Mouse (Mus musculus): ENCODE data around the gene Auts2. TPM values are rescaled to one million over a fixed set of nuclear protein-coding genes. Genes with fewer than 3 reads are reported as not detected.
"Not testable (repeated sequence)": the region's sequence is repeated elsewhere in the genome, so short reads cannot be mapped to it uniquely, and the experiment has no call there.

The Auts2 gene
- polyA plus RNA-seq (2014; fragmentation: Nextera tagmentation; extraction: Ambion mirVana) = 41.5 and 47.7 TPM in 2 replicates

GRCm38 (mm10) chr5:132543118-132544071, at the start of gene Auts2:
Gene Auts2 (minus strand): TSS chr5:132543344.
- H3K36me3 ChIP-seq (ENCODE audit: control insufficient read depth, insufficient read depth, low read length) = no peaks in the 10 kb centered on the region
- peaks cover 11% of the 10 kb centered on the region; the same call in 1 of the 2 replicates for H3K4me1 ChIP-seq (ENCODE audit: control insufficient read depth, insufficient read depth, low read length)
- H3K9me3 ChIP-seq (ENCODE audit: control insufficient read depth, low read depth, low read length) = no peaks in the 10 kb centered on the region
- peak within 1 kb of the TSS; percentile 63 for H3K9ac ChIP-seq (replicated peaks; ENCODE audit: low read depth, low read length)
- peak within 1 kb of the TSS; percentile 68 for H3K4me2 ChIP-seq (replicated peaks; ENCODE audit: low read depth, low read length)
- peak within 1 kb of the TSS; percentile 88 for H3K27ac ChIP-seq (ENCODE audit: low read length)
- H3K27me3 ChIP-seq (ENCODE audit: control insufficient read depth, insufficient read depth, low read length) = no peaks in the 10 kb centered on the region
- WGBS = under 1% methylated on average over 85 of the region's 105 CpGs
- H3K4me3 ChIP-seq (ENCODE audit: low read depth, low read length) = peak within 1 kb of the TSS; percentile 75
- peak; percentile 93 for ATAC-seq (ENCODE audit: insufficient number of reproducible peaks, insufficient read depth, low FRiP score, low read depth)

- whole genome bisulfite sequencing = 65% methylated on average over 24 of the region's 24 CpGs
- no peak for ATAC-seq (ENCODE audit: insufficient number of reproducible peaks, insufficient read depth, low FRiP score, low read depth)
Measured at GRCm38 (mm10) chr5:132591721-132592695, 48.9 kb upstream of the Auts2 start.

GRCm38 (mm10) chr5:132579774-132580173, 36.6 kb upstream of the Auts2 start:
- WGBS = 78% methylated on average over 7 of the region's 7 CpGs
- no peaks in the 10 kb centered on the region for H3K4me1 ChIP-seq (ENCODE audit: control insufficient read depth, insufficient read depth, low read length)
- no peak overlapping the region for H3K4me3 ChIP-seq (ENCODE audit: low read depth, low read length)
- no peak overlapping the region for H3K4me2 ChIP-seq (replicated peaks; ENCODE audit: low read depth, low read length)
- no peak for ATAC-seq (ENCODE audit: insufficient number of reproducible peaks, insufficient read depth, low FRiP score, low read depth)
- no peaks in the 10 kb centered on the region for H3K36me3 ChIP-seq (ENCODE audit: control insufficient read depth, insufficient read depth, low read length)
- no peaks in the 10 kb centered on the region for H3K27me3 ChIP-seq (ENCODE audit: control insufficient read depth, insufficient read depth, low read length)
- no peaks in the 10 kb centered on the region for H3K9me3 ChIP-seq (ENCODE audit: control insufficient read depth, low read depth, low read length)
- H3K9ac ChIP-seq (replicated peaks; ENCODE audit: low read depth, low read length) = no peak overlapping the region
- no peak overlapping the region for H3K27ac ChIP-seq (ENCODE audit: low read length)

More at GRCm38 (mm10) chr5:132591721-132592695, 48.9 kb upstream of the Auts2 start:
- Histone ChIP-seq H3K9ac (replicated peaks; ENCODE audit: low read depth, low read length) (no peak overlapping the region), H3K27ac (ENCODE audit: low read length) (no peak overlapping the region), H3K36me3 (ENCODE audit: control insufficient read depth, insufficient read depth, low read length) (no peaks in the 10 kb centered on the region), H3K9me3 (ENCODE audit: control insufficient read depth, low read depth, low read length) (no peaks in the 10 kb centered on the region), H3K4me1 (ENCODE audit: control insufficient read depth, insufficient read depth, low read length) (no peaks in the 10 kb centered on the region), H3K4me2 (replicated peaks; ENCODE audit: low read depth, low read length) (no peak overlapping the region), H3K4me3 (ENCODE audit: low read depth, low read length) (no peak overlapping the region), H3K27me3 (ENCODE audit: control insufficient read depth, insufficient read depth, low read length) (no peaks in the 10 kb centered on the region)

GRCm38 (mm10) chr5:132560771-132561170, 17.6 kb upstream of the Auts2 start:
- H3K27ac ChIP-seq (ENCODE audit: low read length); H3K9ac ChIP-seq (replicated peaks; ENCODE audit: low read depth, low read length); H3K4me2 ChIP-seq (replicated peaks; ENCODE audit: low read depth, low read length); H3K4me1 ChIP-seq (ENCODE audit: control insufficient read depth, insufficient read depth, low read length); H3K4me3 ChIP-seq (ENCODE audit: low read depth, low read length); H3K9me3 ChIP-seq (ENCODE audit: control insufficient read depth, low read depth, low read length); H3K27me3 ChIP-seq (ENCODE audit: control insufficient read depth, insufficient read depth, low read length); H3K36me3 ChIP-seq (ENCODE audit: control insufficient read depth, insufficient read depth, low read length); ATAC-seq (ENCODE audit: insufficient number of reproducible peaks, insufficient read depth, low FRiP score, low read depth): not testable (repeated sequence)
- WGBS = 77% methylated on average over 6 of the region's 6 CpGs

GRCm38 (mm10) chr5:132545761-132546160, 2.6 kb upstream of the Auts2 start:
- H3K4me2 ChIP-seq (replicated peaks; ENCODE audit: low read depth, low read length) = no peak overlapping the region
- no peaks in the 10 kb centered on the region for H3K27me3 ChIP-seq (ENCODE audit: control insufficient read depth, insufficient read depth, low read length)
- 0 out of 2 replicates have a peak, but pooled peaks cover 2% of the 10 kb centered on the region for H3K4me1 ChIP-seq (ENCODE audit: control insufficient read depth, insufficient read depth, low read length)
- no peak overlapping the region for H3K9ac ChIP-seq (replicated peaks; ENCODE audit: low read depth, low read length)
- no peaks in the 10 kb centered on the region for H3K9me3 ChIP-seq (ENCODE audit: control insufficient read depth, low read depth, low read length)
- WGBS = 46% methylated on average over 1 of the region's 1 CpGs
- no peak for ATAC-seq (ENCODE audit: insufficient number of reproducible peaks, insufficient read depth, low FRiP score, low read depth)
- no peaks in the 10 kb centered on the region for H3K36me3 ChIP-seq (ENCODE audit: control insufficient read depth, insufficient read depth, low read length)
- H3K4me3 ChIP-seq (ENCODE audit: low read depth, low read length) = no peak overlapping the region
- H3K27ac ChIP-seq (ENCODE audit: low read length) = no peak overlapping the region

- 6% methylated on average over 26 of the region's 26 CpGs for WGBS
- Histone ChIP-seq H3K27ac (ENCODE audit: low read length) (peak overlapping the region; percentile 76; the same call in 1 of the 2 replicates), H3K9ac (replicated peaks; ENCODE audit: low read depth, low read length) (no peak overlapping the region; the same call in 1 of the 2 replicates), H3K4me3 (ENCODE audit: low read depth, low read length) (peak overlapping the region; percentile 75), H3K36me3 (ENCODE audit: control insufficient read depth, insufficient read depth, low read length) (no peaks in the 10 kb centered on the region), H3K4me1 (ENCODE audit: control insufficient read depth, insufficient read depth, low read length) (peaks cover 11% of the 10 kb centered on the region; the same call in 1 of the 2 replicates), H3K9me3 (ENCODE audit: control insufficient read depth, low read depth, low read length) (no peaks in the 10 kb centered on the region), H3K27me3 (ENCODE audit: control insufficient read depth, insufficient read depth, low read length) (no peaks in the 10 kb centered on the region), H3K4me2 (replicated peaks; ENCODE audit: low read depth, low read length) (peak overlapping the region; percentile 68)
- ATAC-seq (ENCODE audit: insufficient number of reproducible peaks, insufficient read depth, low FRiP score, low read depth) = no peak
Measured at GRCm38 (mm10) chr5:132544176-132544995, 1.2 kb upstream of the Auts2 start.

GRCm38 (mm10) chr5:132542381-132543020, 643 bp downstream of the Auts2 start:
- H3K9me3 ChIP-seq (ENCODE audit: control insufficient read depth, low read depth, low read length) = no peaks in the 10 kb centered on the region
- H3K27ac ChIP-seq (ENCODE audit: low read length) = peak overlapping the region; percentile 88
- ATAC-seq (ENCODE audit: insufficient number of reproducible peaks, insufficient read depth, low FRiP score, low read depth) = peak; percentile 7; the same call in 1 of the 2 replicates
- WGBS = under 1% methylated on average over 28 of the region's 28 CpGs
- peak overlapping the region; percentile 68 for H3K4me2 ChIP-seq (replicated peaks; ENCODE audit: low read depth, low read length)
- peaks cover 11% of the 10 kb centered on the region; the same call in 1 of the 2 replicates for H3K4me1 ChIP-seq (ENCODE audit: control insufficient read depth, insufficient read depth, low read length)
- peak overlapping the region; percentile 75 for H3K4me3 ChIP-seq (ENCODE audit: low read depth, low read length)
- peak overlapping the region; percentile 63 for H3K9ac ChIP-seq (replicated peaks; ENCODE audit: low read depth, low read length)
- no peaks in the 10 kb centered on the region for H3K27me3 ChIP-seq (ENCODE audit: control insufficient read depth, insufficient read depth, low read length)
- H3K36me3 ChIP-seq (ENCODE audit: control insufficient read depth, insufficient read depth, low read length) = no peaks in the 10 kb centered on the region

Measured in stomach, embryonic 14.5 days (tissue).